Mouse (Mus musculus): Measurements from ENCODE around the gene Olfr1417.

- TF ChIP-seq CTCF (IDR thresholded peaks at IDR 0.05; ENCODE audit: borderline replicate concordance, extremely low read depth, insufficient read depth, insufficient read length) (no peak), POLR2A (IDR thresholded peaks at IDR 0.05; ENCODE audit: borderline replicate concordance, extremely low read depth, insufficient read depth, insufficient read length, poor library complexity, severe bottlenecking) (no peak)
These were observed 7.3 kb upstream of the Olfr1417 start for GRCm38 (mm10) chr19:11846333-11846732.

Measured in brain, embryonic 14.5 days (tissue).